Mouse (Mus musculus) right cerebral cortex, adult 18-20 months (tissue): Measurements from ENCODE around the gene Apcs.

Experiments
- DNase-seq: peaks from one replicate; pipeline ENCODE4 v3.0.0; 2022; ENCODE audit warnings: mixed read lengths

The Apcs gene

GRCm38 (mm10) chr1:172894777-172895357 is at the start of gene Apcs:
Apcs (minus strand) TSS chr1:172895041.
- no peak for DNase-seq

- no peak for DNase-seq
These were observed 37.4 kb upstream of the Apcs start for GRCm38 (mm10) chr1:172932197-172932596.

- no peak for DNase-seq
These were observed 23.6 kb upstream of the Apcs start for GRCm38 (mm10) chr1:172918450-172918849.

- no peak for DNase-seq
These were observed 22.3 kb upstream of the Apcs start for GRCm38 (mm10) chr1:172917115-172917514.

GRCm38 (mm10) chr1:172903313-172903712 is 8.5 kb upstream of the Apcs start:
- DNase-seq = no peak

GRCm38 (mm10) chr1:172895435-172895834 is 594 bp upstream of the Apcs start:
- DNase-seq = no peak

- no peak for DNase-seq
These were observed 18.2 kb downstream of the Apcs start for GRCm38 (mm10) chr1:172876675-172877074.

GRCm38 (mm10) chr1:172875265-172875664 is 19.6 kb downstream of the Apcs start:
- DNase-seq = no peak

- DNase-seq = no peak
These were observed 46.7 kb downstream of the Apcs start for GRCm38 (mm10) chr1:172848171-172848570.

- no peak for DNase-seq
These were observed 47.6 kb downstream of the Apcs start for GRCm38 (mm10) chr1:172847044-172847761.
